Mouse (Mus musculus) olfactory bulb, adult 2 months (tissue): ENCODE results near the gene Thop1.

Source experiments
- CTCF ChIP-seq: fragments of 200-500 bp; IDR thresholded peaks from 2 replicates; pipeline ENCODE4 v1.5.1; 2012; ENCODE audit warnings: low read depth, mild to moderate bottlenecking, low read length, moderate library complexity; ENCODE audit not compliant: insufficient read depth
- POLR2A ChIP-seq: fragments of 200-500 bp; IDR thresholded peaks from 2 replicates; pipeline ENCODE4 v1.6.1; 2012; ENCODE audit warnings: mild to moderate bottlenecking, low read depth, low read length, moderate library complexity; ENCODE audit not compliant: insufficient read depth

- TF ChIP-seq CTCF (no peak), POLR2A (no peak)
Observed at GRCm38 (mm10) chr10:81075734-81076133, 5.9 kb downstream of the Thop1 start.
